Mouse (Mus musculus) kidney, adult 2 months (tissue): ENCODE data around the gene Ebf1.
"Not testable (repeated sequence)": the region's sequence is repeated elsewhere in the genome, so short reads cannot be mapped to it uniquely, and the experiment has no call there.

Source experiments
- CTCF ChIP-seq: fragments of 200-500 bp; conservative IDR thresholded peaks from 2 replicates; pipeline ENCODE4 v1.5.1; 2011; ENCODE audit warnings: low read depth, mild to moderate bottlenecking, control low read depth, low read length, moderate library complexity, mixed read lengths; ENCODE audit not compliant: insufficient read depth, insufficient read length
- POLR2A ChIP-seq: fragments of 200-500 bp; IDR thresholded peaks from one replicate; pipeline ENCODE4 v1.6.1; 2011; ENCODE audit warnings: low read depth, low read length, control low read depth

DNA sequence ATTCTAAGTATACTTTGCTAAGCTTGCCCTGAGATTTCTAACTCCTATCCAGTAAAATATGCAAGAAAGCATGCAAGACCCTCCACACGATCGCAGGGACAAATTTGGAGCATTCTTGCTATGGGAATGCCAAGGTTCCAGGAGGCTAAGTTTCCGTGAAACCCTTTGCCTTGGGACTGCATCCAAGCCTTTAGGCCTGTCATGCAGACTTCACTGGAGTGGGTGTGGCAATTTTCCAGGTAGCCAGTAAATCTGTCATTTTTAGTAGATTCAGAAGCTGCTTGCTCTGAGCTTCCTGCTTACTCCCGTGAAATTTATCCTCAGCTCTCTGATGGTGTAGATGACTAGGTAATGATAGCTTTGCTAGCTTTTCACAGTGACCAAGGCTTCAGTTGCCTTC is 46.8 kb upstream of the Ebf1 start:
- not testable (repeated sequence) for TF ChIP-seq CTCF, POLR2A
